In the genomic region with DNA sequence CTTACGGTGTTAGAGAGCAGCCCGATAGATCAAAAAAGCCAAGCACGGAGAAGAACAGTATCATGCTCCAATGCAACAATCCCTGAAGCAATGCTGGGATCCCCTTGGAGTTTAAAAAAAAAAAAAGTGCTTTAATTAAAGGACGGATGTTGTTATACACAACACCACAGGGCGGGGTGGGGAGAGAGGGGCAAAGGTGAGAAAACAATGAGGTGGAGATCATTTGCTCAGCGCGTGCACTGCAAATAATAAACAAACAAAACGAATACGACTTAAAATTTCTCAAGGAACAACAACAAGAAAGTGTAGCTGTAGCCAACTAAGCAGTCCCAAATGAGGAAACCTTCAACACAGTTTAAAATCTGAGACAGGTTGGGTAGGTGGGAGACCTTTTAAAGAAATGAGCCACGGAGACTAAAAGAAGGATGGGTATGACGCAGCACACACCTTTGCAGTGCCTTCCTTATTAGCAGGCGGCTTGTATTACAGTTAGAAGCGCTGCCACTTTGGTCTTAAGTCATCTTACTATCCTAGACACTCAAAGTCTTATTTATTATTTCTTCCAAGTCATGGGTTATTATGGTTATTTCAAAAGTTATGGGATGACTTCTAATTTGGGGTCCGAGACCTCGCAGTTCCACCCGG, we compare ENCODE assay signal across 1 mouse cellular context.
TF ChIP-seq lines count a peak whose summit lies in the region.

No protein-coding gene starts in this region.

TF ChIP-seq in MEL, 35 proteins besides CTCF, POLR2A, EP300 and RAD21:
- TF ChIP-seq BHLHE40 (IDR thresholded peaks at IDR 0.05; ENCODE audit: borderline replicate concordance, low read depth, low read length) = no peak
- TF ChIP-seq MEF2A (IDR thresholded peaks at IDR 0.05; ENCODE audit: extremely low read depth, insufficient replicate concordance, low read depth, low read length, poor library complexity, severe bottlenecking) = no peak
- TF ChIP-seq USF2 (IDR thresholded peaks at IDR 0.05; ENCODE audit: borderline replicate concordance in 1 of 2, insufficient read depth in 1 of 2, low read depth in 1 of 2, low read length in 2 of 2) = 0 out of 4 replicates have a peak, but pooled peaks of 1 of the 2 experiments have one; percentile 4
- peak; percentile 8; the same call in 1 of the 2 replicates for TF ChIP-seq MYC (IDR thresholded peaks at IDR 0.05; ENCODE audit: low read depth, low read length)
